ENCODE assay signal across 11 mouse cellular contexts in the genomic region with DNA sequence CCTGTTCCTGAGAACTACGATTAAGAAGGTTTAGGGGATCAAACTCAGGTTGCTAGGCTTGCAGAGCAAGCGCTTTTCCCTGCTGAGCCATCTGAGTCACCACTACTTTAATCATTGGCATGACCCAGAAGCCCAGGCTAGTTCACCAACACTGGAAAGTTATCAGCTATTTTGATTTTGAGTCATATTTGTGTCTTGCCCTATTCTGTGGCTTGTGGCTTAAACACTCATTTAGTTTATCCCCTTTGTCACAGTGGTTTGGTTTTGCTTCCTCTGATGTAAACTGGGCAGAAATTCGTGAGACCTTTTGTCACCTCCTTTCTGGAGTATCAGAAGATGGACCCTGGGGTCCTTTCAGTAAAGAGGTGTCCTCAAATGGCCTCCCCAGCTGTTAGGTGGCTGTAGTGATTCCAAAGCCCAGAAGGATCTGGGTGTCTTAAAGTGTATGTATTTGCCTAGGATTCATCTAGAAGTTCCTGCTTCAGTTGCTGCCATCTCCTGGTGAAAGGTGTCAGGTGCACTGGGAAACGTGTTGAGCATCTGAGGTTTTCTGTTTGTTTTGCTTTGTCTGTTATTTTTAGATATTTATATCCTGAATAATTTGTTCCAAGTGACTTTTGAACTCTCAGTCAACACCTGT. TPM values are rescaled to one million over a fixed set of nuclear protein-coding genes. Genes with fewer than 3 reads are reported as not detected.
DNase-seq lines count a peak whose midpoint lies in the region; ATAC-seq and TF ChIP-seq lines count a peak whose summit lies in the region.
"Had no signal": no experiment of that assay in that cellular context is flagged by ENCODE, and none has a peak within 500 bp of the region (broad histone marks: within the 10 kb centered on the region; RNA-seq: fewer than 3 reads in every experiment).

No protein-coding gene starts in this region.

- POLR2A ChIA-PET in Patski (lab: Charles Lee), result no interaction called here

- H3K9ac ChIP-seq in embryonic facial prominence, embryonic 11.5 days (replicated peaks; ENCODE audit: low read length), result no peak overlapping the region
- H3K9ac ChIP-seq: embryonic facial prominence, embryonic 13.5 days had no signal

- H3K4me1 ChIP-seq in embryonic facial prominence, embryonic 11.5 days (ENCODE audit: control insufficient read depth, insufficient read depth, low read length), result no peaks in the 10 kb centered on the region
- no peaks in the 10 kb centered on the region for H3K4me1 ChIP-seq in embryonic facial prominence, embryonic 10.5 days
- H3K4me1 ChIP-seq: embryonic facial prominence, embryonic 13.5 days had no signal

- WGBS in embryonic facial prominence, embryonic 11.5 days, result 60% methylated on average over 4 of the region's 4 CpGs
- 61% methylated on average over 4 of the region's 4 CpGs for WGBS in embryonic facial prominence, embryonic 10.5 days

- H3K4me3 ChIP-seq in embryonic facial prominence, embryonic 11.5 days (ENCODE audit: low read depth, low read length), result no peak overlapping the region
- H3K4me3 ChIP-seq in embryonic facial prominence, embryonic 10.5 days, result no peak overlapping the region
- H3K4me3 ChIP-seq in left cerebral cortex, adult 2 months, result no peak overlapping the region
- H3K4me3 ChIP-seq: embryonic facial prominence, embryonic 13.5 days had no signal

- CTCF ChIA-PET in Patski (lab: Charles Lee), result interaction anchor here (1.7 kb wide), 1 partner anchor 118 kb away, joined by 3 read pairs; no protein-coding TSS in a partner anchor

- no peak for ATAC-seq in embryonic facial prominence, embryonic 11.5 days (replicated peaks; ENCODE audit: insufficient number of reproducible peaks, low FRiP score, low TSS enrichment, low read depth)
- peak; percentile 99 for ATAC-seq in Patski

- no peak overlapping the region for H3K4me2 ChIP-seq in embryonic facial prominence, embryonic 11.5 days (ENCODE audit: low read depth, low read length)
- H3K4me2 ChIP-seq: embryonic facial prominence, embryonic 13.5 days had no signal

- DNase-seq in embryonic facial prominence, embryonic 11.5 days (ENCODE audit: low spot score), result peak; percentile 55
- no peak for DNase-seq in embryonic facial prominence, embryonic 10.5 days (ENCODE audit: low spot score)
- peak in 1 of 2 experiments; percentile 22 for DNase-seq in left cerebral cortex, adult 2 months (ENCODE audit: extremely low spot score in 1 of 2, low spot score in 2 of 2)
- DNase-seq in left cerebral cortex, postnatal 36 days (ENCODE audit: low spot score in 2 of 2), result no peak
- DNase-seq in Patski (ENCODE audit: low read depth, low spot score), result peak; percentile 75
- peak; percentile 58 to 64 for DNase-seq in left cerebral cortex, postnatal 14 days (ENCODE audit: low spot score in 2 of 2)
- DNase-seq in thymus, postnatal 0 days (ENCODE audit: low spot score), result no peak
- DNase-seq in layer of hippocampus, adult 8-10 months (ENCODE audit: low spot score in 2 of 2), result no peak
- DNase-seq: liver had no signal

- no peaks in the 10 kb centered on the region for H3K27me3 ChIP-seq in embryonic facial prominence, embryonic 11.5 days (ENCODE audit: control insufficient read depth, insufficient read depth, low read length)
- no peaks in the 10 kb centered on the region for H3K27me3 ChIP-seq in embryonic facial prominence, embryonic 10.5 days (replicated peaks; ENCODE audit: low read depth, poor library complexity, severe bottlenecking)
- H3K27me3 ChIP-seq in Patski, result no peaks in the 10 kb centered on the region
- H3K27me3 ChIP-seq: embryonic facial prominence, embryonic 13.5 days had no signal

- in situ Hi-C loops in Patski (cut with MboI; ENCODE audit: low pct_unique_long_range_greater_than_20kb), result no loop called here

- intact Hi-C loops in left cerebral cortex, adult 2 months (cut with DNase I), result loop anchor here (1.0 kb wide), 2 partner anchors 102 to 163 kb away; no protein-coding TSS in a partner anchor
- intact Hi-C loops in left cerebral cortex, postnatal 36 days (cut with DNase I), result no loop called here
- intact Hi-C loops in left cerebral cortex, postnatal 14 days (cut with DNase I), result no loop called here

- no peak overlapping the region for H3K27ac ChIP-seq in embryonic facial prominence, embryonic 11.5 days (replicated peaks; ENCODE audit: low read depth, low read length)
- no peak overlapping the region for H3K27ac ChIP-seq in embryonic facial prominence, embryonic 10.5 days (replicated peaks)
- H3K27ac ChIP-seq in left cerebral cortex, adult 2 months, result no peak overlapping the region
- H3K27ac ChIP-seq: embryonic facial prominence, embryonic 13.5 days had no signal

- H3K36me3 ChIP-seq in embryonic facial prominence, embryonic 11.5 days (replicated peaks; ENCODE audit: control insufficient read depth, insufficient read depth, low read depth, low read length), result no peaks in the 10 kb centered on the region
- H3K36me3 ChIP-seq in embryonic facial prominence, embryonic 10.5 days (replicated peaks), result no peaks in the 10 kb centered on the region
- H3K36me3 ChIP-seq: embryonic facial prominence, embryonic 13.5 days; G1E had no signal

- no peaks in the 10 kb centered on the region for H3K9me3 ChIP-seq in embryonic facial prominence, embryonic 11.5 days (replicated peaks; ENCODE audit: control insufficient read depth, low read length)
- H3K9me3 ChIP-seq in embryonic facial prominence, embryonic 10.5 days, result no peaks in the 10 kb centered on the region
- H3K9me3 ChIP-seq: embryonic facial prominence, embryonic 13.5 days; G1E had no signal

- peak; percentile 79 for TF ChIP-seq CTCF in left cerebral cortex, adult 2 months (IDR thresholded peaks at IDR 0.05)
- peak; percentile 44 for TF ChIP-seq CTCF in Patski (IDR thresholded peaks at IDR 0.05)

RNA-seq across cellular contexts. Expression of gene Rasd2, which starts 20.3 kb away (rescaled TPM):
- 0.31 and 0.93 TPM in 2 replicates for polyA plus RNA-seq in embryonic facial prominence, embryonic 11.5 days (2014; fragmentation: Nextera tagmentation; extraction: Ambion mirVana)
- 0.06 and 0.51 TPM in 2 replicates for polyA plus RNA-seq in embryonic facial prominence, embryonic 10.5 days (2016; fragmentation: Nextera tagmentation; extraction: Ambion mirVana)
- 100 to 1,000 TPM in 1 of 2 experiments, 10 to 100 TPM in 1; 77.7 to 100 TPM for total RNA-seq in left cerebral cortex, adult 2 months (2021)
- 100 to 1,000 TPM; 100 to 106 TPM for total RNA-seq in left cerebral cortex, postnatal 36 days (2021)
- 3.6 TPM for polyA plus RNA-seq in Patski (2021)
- total RNA-seq in left cerebral cortex, postnatal 14 days (2021), result 10 to 100 TPM; 50.8 to 57.8 TPM
- 0.15 and 0.26 TPM in 2 replicates for polyA plus RNA-seq in thymus, postnatal 0 days (2015; fragmentation: Nextera tagmentation; extraction: Ambion mirVana)
- total RNA-seq in layer of hippocampus, adult 8-10 months (2022), result 10 to 100 TPM; 52.3 to 75.1 (median 64.2) TPM
- polyA plus RNA-seq: G1E had no signal

Comparison
In these comparisons a context has a peak if more than half of its experiments do, and no peak if none do; other contexts are left out.
1. DNase-seq: peak in embryonic facial prominence, embryonic 11.5 days (single experiment), Patski (single experiment) and left cerebral cortex, postnatal 14 days (2 of 2); none in embryonic facial prominence, embryonic 10.5 days (single experiment), left cerebral cortex, postnatal 36 days (0 of 2), thymus, postnatal 0 days (single experiment) and layer of hippocampus, adult 8-10 months (0 of 2).